Mouse (Mus musculus) testis, postnatal 10 days (tissue): Measurements from ENCODE around the gene Colec11.
A peak's percentile ranks its signal among the peaks of the same experiment; 100 is the strongest.

Experiments used
- DNase-seq: peaks from one replicate; pipeline ENCODE4 v3.0.0; 2021; ENCODE audit warnings: low spot score

Gene Colec11

GRCm38 (mm10) chr12:28602259-28602658, 20.9 kb downstream of the Colec11 start:
- DNase-seq: no peak

DNA sequence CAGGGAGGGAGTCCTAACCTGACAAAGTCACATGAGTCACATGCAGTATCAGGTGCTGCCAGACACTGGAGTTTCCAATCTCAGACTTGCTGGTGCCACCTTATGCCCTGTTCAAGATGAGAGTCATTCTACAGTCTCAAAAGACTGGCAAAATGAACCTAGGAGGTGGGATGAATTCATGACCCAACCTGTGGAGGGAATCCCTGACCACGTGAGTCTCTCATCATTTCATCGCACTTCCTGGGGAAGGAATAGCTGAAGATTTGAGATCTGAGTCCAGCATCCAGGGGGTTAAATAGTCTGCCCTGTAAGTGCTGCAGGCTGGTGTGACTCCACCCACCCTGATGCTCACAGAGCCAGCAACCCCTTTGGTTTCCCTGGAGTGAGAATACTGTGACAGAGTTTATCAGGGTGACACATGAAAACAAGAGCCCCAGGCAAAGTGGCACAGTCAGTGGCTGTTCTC, 24.6 kb downstream of the Colec11 start:
- DNase-seq: no peak

DNA sequence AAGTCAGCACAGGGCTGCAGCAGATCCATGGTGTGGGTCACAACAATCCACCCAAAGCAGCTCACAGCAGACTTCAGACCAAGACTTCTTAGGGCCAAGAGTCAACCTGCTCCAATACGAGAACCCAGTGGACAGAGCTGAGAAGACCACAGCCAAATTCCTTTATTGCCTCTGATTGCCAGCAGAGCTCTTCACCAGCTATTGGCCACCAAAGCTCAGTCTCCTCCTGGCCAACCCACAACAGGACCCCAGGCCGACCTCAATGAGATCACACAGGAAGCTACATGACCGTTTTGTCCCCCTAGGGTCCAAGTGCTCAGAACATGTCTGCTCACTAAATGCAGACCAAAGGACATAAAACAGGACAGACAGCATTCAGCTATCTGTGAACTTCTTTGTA, 25.1 kb downstream of the Colec11 start:
- no peak for DNase-seq

- DNase-seq: no peak
Observed at GRCm38 (mm10) chr12:28597699-28598098, 25.5 kb downstream of the Colec11 start.

DNA sequence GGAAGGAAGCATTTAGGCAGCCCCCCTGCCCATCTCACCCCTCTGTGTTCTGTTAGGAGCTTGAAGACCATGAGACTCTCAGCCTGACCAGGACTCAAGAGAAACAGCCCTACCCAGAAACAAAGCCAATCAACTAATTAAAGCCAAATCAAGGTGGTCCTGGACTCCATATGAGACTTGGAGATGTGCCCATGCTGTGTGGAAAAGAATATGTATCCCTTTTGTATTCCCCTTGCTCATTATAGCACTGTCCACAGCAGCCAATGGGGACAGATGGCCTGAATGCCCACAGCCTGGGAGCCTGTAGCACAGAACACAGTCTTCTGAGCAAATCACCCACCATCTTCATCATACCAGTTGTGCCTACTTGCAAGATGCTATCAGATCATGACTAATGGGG, 26.3 kb downstream of the Colec11 start:
- DNase-seq: no peak

GRCm38 (mm10) chr12:28590428-28590827, 32.7 kb downstream of the Colec11 start:
- peak; percentile 53 for DNase-seq

- peak; percentile 87 for DNase-seq
Observed at GRCm38 (mm10) chr12:28589090-28589868, 33.9 kb downstream of the Colec11 start.

DNA sequence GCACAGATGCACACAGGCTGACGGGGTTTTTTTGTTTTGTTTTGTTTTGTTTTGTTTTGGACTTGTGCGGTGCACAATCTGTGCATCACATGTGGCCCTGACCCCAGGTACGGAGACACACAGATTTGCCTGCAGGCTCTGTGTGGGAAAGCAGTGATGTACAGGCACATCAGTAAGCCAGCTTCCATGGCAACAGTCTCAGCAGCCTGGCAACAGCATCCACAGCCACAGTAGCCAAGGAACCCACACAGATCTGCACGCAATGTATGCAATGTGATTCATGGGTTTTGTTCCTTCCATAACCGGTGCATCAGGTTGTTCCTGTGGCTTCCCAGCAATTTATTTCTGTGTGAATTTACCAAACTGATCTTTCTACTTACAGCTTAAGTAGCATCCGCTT, 35.2 kb downstream of the Colec11 start:
- no peak for DNase-seq

- no peak for DNase-seq
Observed at GRCm38 (mm10) chr12:28584036-28584435, 39.1 kb downstream of the Colec11 start.

DNA sequence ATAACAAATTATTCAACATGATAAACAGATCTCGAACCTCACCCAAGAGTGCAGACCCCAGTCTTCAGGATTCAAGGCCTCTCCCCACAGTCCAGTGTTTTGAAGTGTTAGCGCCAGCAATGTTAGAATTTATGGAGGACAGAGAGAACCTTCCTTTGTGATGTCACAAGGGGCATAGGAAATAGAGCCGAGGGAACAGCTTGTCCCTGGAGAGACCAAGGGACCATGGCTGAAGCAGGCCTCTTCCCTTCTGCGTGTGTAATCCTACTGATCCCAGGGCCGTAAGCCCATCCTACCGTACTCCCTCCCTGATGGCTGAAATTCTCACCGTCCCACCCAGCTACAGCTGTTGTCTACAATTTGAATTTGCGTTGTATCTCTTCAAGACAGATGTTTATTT, 40.8 kb downstream of the Colec11 start, which contains the start of gene Allc:
Allc (minus strand) TSS at position 101 of the 400 bp plus-strand sequence.
- no peak for DNase-seq

GRCm38 (mm10) chr12:28579132-28579531, 44.0 kb downstream of the Colec11 start:
- peak; percentile 57 for DNase-seq

- DNase-seq: no peak
Observed at GRCm38 (mm10) chr12:28578147-28578546, 45.0 kb downstream of the Colec11 start.

DNA sequence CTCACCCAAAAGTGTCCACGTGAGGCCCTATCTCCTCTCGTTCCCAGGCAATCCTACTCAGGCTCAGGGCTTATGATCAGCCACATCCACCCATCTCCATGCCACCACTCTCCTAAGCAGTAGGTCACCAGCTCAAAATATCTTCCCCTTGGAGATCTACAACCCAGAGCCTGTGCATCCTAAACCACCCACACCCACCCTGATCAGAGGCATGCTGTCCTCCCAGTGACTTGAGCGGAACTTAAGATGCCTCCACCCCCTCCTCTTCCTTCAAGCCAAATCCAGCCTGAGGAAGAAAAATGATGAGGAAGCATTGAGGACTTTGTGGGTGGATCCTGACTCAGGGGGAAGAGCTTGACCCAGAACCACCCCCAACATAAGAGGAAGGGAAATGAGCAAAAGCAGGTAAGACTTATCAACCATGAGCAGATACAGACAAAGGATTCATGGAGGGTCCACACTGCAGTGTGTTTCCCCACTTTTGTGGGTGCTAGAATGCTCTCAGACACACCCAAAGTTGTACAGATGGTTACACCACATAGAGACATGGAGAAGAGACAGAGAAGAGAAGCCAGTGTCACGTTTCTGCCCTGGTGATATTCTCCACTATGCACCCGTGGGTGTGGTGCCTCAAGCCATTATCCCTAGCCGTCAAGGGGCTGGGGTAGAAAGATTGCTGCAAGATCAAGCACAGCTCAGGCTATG, 47.7 kb downstream of the Colec11 start:
- DNase-seq: no peak

GRCm38 (mm10) chr12:28572241-28572640, 50.9 kb downstream of the Colec11 start:
- no peak for DNase-seq

DNA sequence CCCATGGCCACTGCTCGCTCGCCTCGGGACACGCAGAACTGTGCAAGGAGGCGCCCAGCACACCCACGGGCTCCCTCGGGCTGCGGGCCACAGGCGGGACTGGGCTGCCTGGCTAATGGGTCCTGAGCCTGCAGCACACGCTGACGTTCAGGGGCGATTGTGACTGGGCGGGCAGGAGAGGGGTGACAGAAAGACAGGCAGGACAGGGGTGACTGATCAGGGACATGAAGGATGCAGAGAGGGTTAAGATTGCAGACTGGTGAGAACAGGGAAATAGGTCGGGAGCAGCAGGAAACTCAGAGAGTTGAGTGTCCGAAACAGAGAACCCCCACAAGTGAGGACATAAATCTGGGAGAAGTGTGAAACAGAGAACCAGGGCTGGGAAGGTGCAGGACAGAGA, 70.9 kb downstream of the Colec11 start, which contains the start of gene Dcdc2c:
Dcdc2c (minus strand) TSS at position 101 of the 400 bp plus-strand sequence.
- DNase-seq: no peak

DNA sequence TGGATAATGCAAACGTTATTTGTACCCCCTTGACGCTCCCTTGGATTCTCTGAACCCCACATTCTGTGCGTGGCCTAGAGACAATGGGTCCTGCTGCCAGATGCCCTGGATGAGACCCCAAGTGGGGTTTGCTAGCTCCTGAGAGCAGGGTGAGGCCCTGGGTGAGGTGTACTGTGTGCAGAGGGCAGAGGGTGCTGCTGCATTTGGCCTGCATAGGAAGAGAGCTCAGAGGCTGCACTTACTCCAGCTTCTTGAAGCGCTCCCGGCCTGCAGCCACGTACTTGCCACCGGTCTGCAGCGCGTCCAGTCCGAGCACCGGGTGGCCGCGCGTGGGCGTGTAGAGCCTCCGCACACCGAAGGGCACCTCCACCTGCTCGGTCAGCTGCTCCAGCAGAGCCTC, 71.4 kb downstream of the Colec11 start:
- no peak for DNase-seq

GRCm38 (mm10) chr12:28548887-28549286, 74.3 kb downstream of the Colec11 start:
- DNase-seq: no peak
